Mouse (Mus musculus): ENCODE results near the gene Khsrp.

DNA sequence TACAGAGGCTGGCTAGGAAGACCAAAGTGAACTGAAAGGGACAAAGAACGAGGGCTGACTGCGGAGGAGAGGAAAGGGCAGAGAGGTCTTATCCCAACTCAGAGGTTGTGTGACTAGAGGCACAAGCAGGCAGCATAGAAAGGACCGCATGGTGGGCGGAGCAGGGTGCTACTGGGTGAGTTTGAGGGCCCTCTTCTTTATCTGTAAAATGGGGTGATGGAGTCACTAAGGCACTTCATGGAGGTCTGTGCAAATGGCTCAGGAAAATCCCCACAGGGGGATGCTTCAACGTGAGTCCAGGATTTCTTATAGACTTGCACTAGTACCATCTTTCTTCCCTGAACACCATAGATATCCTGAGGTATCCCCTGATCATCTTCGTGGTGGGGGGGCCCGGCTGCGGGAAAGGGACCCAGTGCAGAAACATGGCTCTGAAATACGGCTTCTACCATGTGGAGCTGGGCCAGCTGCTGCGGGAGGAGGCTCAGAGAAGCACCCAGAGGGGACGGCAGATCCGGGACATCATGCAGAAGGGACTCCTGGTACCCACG, 19.0 kb downstream of the Khsrp start:
- no peak for TF ChIP-seq POLR2A (IDR thresholded peaks at IDR 0.05; ENCODE audit: borderline replicate concordance, extremely low read depth, insufficient read depth, insufficient read length, poor library complexity, severe bottlenecking)
- TF ChIP-seq CTCF (IDR thresholded peaks at IDR 0.05; ENCODE audit: borderline replicate concordance, extremely low read depth, insufficient read depth, insufficient read length), result no peak

Measured in brain, embryonic 14.5 days (tissue).